Mouse (Mus musculus) embryonic facial prominence, embryonic 14.5 days (tissue): Measurements from ENCODE around the gene Sugp1. TPM values are rescaled to one million over a fixed set of nuclear protein-coding genes. Genes with fewer than 3 reads are reported as not detected.
A peak's percentile ranks its signal among the peaks of the same experiment; 100 is the strongest.

Experiments used
- ATAC-seq: fragments of 200-750 bp; cut with Nextera tagmentation; 2 replicates; pipeline ENCODE4 v1.8.0; 2017; ENCODE audit warnings: low read depth, moderate number of reproducible peaks, moderate TSS enrichment
- DNase-seq: peaks from one replicate; pipeline ENCODE4 v3.0.0-alpha.2; 2015; ENCODE audit warnings: low spot score
- H3K27ac ChIP-seq: fragments of 300-500 bp; sonication (generic); replicated peaks from 2 replicates; pipeline ENCODE4 v1.5.1; 2014; ENCODE audit warnings: low read depth, mild to moderate bottlenecking, low read length, moderate library complexity
- H3K27me3 ChIP-seq: fragments of 300-500 bp; sonication (generic); replicated peaks from 2 replicates; pipeline ENCODE4 v1.6.1; 2014; ENCODE audit warnings: low read length; ENCODE audit not compliant: control insufficient read depth, insufficient read depth
- H3K36me3 ChIP-seq: fragments of 300-500 bp; sonication (generic); 2 replicates; pipeline ENCODE4 v1.6.1; 2014; ENCODE audit warnings: low read length, mixed read lengths; ENCODE audit not compliant: control insufficient read depth, insufficient read depth
- H3K4me1 ChIP-seq: fragments of 300-500 bp; sonication (generic); 2 replicates; pipeline ENCODE4 v1.6.1; 2014; ENCODE audit warnings: antibody characterized with exemption, low read length; ENCODE audit not compliant: control insufficient read depth, insufficient read depth
- H3K4me2 ChIP-seq: fragments of 300-500 bp; sonication (generic); 2 replicates; pipeline ENCODE4 v1.6.1; 2014; ENCODE audit warnings: low read depth, mild to moderate bottlenecking, low read length, moderate library complexity, mixed read lengths
- H3K4me3 ChIP-seq: fragments of 300-500 bp; sonication (generic); 2 replicates; pipeline ENCODE4 v1.5.1; 2014; ENCODE audit warnings: low read depth, mild to moderate bottlenecking, low read length
- H3K9ac ChIP-seq: fragments of 300-500 bp; sonication (generic); 2 replicates; pipeline ENCODE4 v1.6.1; 2014; ENCODE audit warnings: low read depth, mild to moderate bottlenecking, low read length, moderate library complexity, mixed read lengths
- H3K9me3 ChIP-seq: fragments of 300-500 bp; sonication (generic); 2 replicates; pipeline ENCODE4 v1.6.1; 2016; ENCODE audit warnings: low read length; ENCODE audit not compliant: control insufficient read depth
- WGBS: fragments of 180-500 bp; shearing (Covaris S2); extraction: QIAGEN DNeasy Blood & Tissue Kit; methylation state at CpG from one replicate; pipeline ENCODE4 v1.1.7; 2014; 5-methylcytosine and 5-hydroxymethylcytosine counted together
- polyA plus RNA-seq: library from polyadenylated mRNA; unstranded; fragments of >200 nt; fragmentation: Nextera tagmentation; extraction: Ambion mirVana; gene quantifications from 2 replicates; pipeline ENCODE4 v1.2.1, GENCODE M21; 2014

Gene Sugp1
- polyA plus RNA-seq, 1 experiment from 2014 or later = 25.1 TPM

DNA sequence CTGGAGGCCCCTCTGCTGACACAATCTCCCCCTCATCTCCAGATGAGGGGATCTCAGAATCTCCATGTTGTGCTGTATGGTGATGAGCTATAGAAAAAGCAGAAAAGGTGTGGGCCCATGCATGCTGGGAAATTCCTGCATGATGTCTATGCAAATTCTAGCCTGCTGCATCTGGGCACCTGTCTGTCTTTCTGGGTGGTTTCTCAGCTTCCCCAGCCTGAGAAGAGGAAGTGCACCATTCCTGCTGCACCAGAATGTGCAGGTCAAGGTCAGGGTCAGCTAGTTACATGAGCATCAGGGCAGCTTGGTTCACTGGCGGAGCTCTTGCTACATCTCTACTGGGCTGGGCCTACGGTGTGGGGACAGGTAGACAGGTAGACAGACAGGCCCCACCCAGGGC, 67.8 kb downstream of the Sugp1 start:
- 74% methylated on average over 2 of the region's 2 CpGs for WGBS
- H3K4me1 ChIP-seq = 0 out of 2 replicates have a peak, but pooled peaks cover 4% of the 10 kb centered on the region
- H3K4me3 ChIP-seq = no peak overlapping the region
- H3K27ac ChIP-seq = no peak overlapping the region
- H3K4me2 ChIP-seq = no peak overlapping the region
- H3K9ac ChIP-seq = no peak overlapping the region
- no peaks in the 10 kb centered on the region for H3K36me3 ChIP-seq
- H3K27me3 ChIP-seq = peaks cover 57% of the 10 kb centered on the region
- ATAC-seq (no peak), DNase-seq (no peak)
- H3K9me3 ChIP-seq = no peaks in the 10 kb centered on the region

DNA sequence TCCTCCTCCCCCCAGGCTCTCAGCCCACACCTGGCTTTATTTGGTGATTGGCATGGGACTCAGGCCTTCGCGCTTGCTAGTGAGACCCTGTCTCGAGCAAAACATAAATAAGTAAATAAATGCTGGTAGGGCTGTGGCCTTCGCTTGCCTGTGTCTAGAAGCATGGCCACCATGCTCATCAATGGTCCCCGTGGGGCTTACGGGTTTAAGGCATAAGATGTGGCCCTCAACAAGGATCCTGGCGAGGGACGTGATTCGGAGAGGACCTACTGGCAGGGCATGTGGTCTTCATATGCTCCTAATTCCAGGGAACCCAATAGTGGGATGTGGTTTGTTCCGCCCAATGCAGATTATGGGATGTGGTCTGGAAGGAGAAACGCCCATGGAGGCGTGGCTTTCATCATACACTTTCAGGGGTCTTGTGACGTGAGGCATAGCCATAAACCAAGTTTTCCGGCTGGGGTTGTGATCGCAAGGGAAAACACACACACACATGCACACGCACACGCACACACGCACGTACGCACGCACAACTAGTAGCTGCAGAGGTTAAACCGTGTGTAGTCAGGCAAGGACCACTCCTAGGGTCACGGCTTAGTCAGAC, 68.7 kb downstream of the Sugp1 start:
- no peak for ATAC-seq
- WGBS = 43% methylated on average over 23 of the region's 23 CpGs
- Histone ChIP-seq H3K4me2 (no peak overlapping the region), H3K27me3 (peaks cover 64% of the 10 kb centered on the region), H3K9ac (no peak overlapping the region), H3K36me3 (no peaks in the 10 kb centered on the region), H3K27ac (no peak overlapping the region), H3K4me1 (0 out of 2 replicates have a peak, but pooled peaks cover 4% of the 10 kb centered on the region), H3K9me3 (no peaks in the 10 kb centered on the region), H3K4me3 (no peak overlapping the region)
- no peak for DNase-seq

DNA sequence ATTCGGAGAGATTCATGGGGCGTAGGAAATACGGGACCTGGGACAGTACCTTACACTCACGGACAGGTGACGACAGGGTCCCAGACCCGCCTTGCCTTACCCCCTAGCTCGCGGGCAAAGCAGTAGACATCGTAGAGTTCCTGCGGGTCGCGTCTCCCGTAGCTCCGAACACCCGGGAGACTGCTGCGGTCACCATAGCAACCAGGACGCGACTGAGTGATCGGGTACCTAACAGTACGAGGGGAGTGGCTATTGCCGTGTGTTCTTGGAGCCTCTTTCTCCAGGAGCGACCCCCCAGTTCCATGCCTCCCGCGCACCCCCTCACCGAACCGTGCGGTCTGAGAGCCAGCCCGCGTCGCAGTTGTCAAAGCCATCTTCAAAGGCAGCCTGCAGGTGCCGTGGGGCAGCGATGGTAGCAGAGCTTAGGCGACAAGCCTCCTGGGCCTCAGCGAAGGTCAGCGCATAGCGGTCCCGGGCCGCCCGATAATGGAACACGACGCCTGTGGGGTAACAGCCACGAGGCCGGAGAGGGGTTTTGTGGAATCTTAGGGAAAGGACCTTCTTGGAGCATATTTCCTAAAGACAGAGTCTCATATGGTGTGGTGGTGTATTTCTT, 69.9 kb downstream of the Sugp1 start:
- no peak overlapping the region for H3K4me3 ChIP-seq
- WGBS = 8% methylated on average over 43 of the region's 43 CpGs
- peak; percentile 44; the same call in 1 of the 2 replicates for ATAC-seq
- no peak overlapping the region for H3K4me2 ChIP-seq
- H3K9ac ChIP-seq = no peak overlapping the region
- DNase-seq = no peak
- peaks cover 75% of the 10 kb centered on the region for H3K27me3 ChIP-seq
- H3K4me1 ChIP-seq = 0 out of 2 replicates have a peak, but pooled peaks cover 4% of the 10 kb centered on the region
- H3K36me3 ChIP-seq = no peaks in the 10 kb centered on the region
- no peaks in the 10 kb centered on the region for H3K9me3 ChIP-seq
- no peak overlapping the region for H3K27ac ChIP-seq

DNA sequence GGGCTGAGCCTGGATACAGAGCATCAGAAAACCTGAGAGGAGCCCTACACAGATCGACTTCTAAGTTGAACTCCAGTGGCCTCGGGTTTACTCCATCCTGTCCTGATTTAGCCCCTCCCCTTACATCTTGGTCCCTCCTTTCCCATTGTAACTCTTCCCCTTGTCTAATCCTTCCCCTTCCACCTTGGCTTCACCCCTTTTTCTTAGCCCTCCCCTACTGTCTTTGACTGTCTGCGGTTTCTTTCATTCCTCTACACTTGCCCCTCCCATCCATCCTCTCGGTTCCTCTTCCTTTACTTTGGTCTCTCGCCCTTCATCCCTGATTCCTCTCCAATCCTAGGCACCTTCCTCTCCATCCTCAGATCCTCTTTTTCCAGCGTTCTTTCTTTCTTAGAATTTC, 71.9 kb downstream of the Sugp1 start:
- Histone ChIP-seq H3K9me3 (no peaks in the 10 kb centered on the region), H3K4me1 (0 out of 2 replicates have a peak, but pooled peaks cover 4% of the 10 kb centered on the region), H3K4me2 (no peak overlapping the region), H3K4me3 (no peak overlapping the region), H3K9ac (no peak overlapping the region), H3K27ac (no peak overlapping the region), H3K27me3 (peaks cover 95% of the 10 kb centered on the region), H3K36me3 (no peaks in the 10 kb centered on the region)
- DNase-seq (no peak), ATAC-seq (no peak)
- 14% methylated on average over 6 of the region's 6 CpGs for WGBS

DNA sequence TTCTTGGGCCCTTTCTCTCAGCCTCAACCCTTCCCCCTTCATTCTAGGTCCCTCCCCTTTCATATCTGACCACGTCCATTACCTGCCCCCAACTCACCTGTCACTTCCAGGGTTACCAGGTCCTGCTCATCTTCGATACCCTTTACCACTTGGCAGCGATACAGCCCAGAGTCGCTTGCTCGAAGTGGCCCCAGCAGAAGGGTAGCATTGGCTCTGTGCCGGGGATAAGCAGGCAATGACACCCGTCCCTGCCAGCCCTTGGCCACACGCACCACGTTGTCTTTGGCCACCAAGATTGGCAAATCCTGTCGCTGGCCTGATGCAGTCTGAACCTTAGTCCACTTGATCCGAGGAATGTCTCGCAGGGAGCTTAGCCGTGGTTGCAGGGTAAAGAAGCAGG, 72.3 kb downstream of the Sugp1 start:
- 0 out of 2 replicates have a peak, but pooled peaks cover 4% of the 10 kb centered on the region for H3K4me1 ChIP-seq
- no peak overlapping the region for H3K9ac ChIP-seq
- no peak for ATAC-seq
- no peaks in the 10 kb centered on the region for H3K36me3 ChIP-seq
- WGBS = 69% methylated on average over 13 of the region's 13 CpGs
- H3K4me3 ChIP-seq = no peak overlapping the region
- DNase-seq = no peak
- no peak overlapping the region for H3K4me2 ChIP-seq
- no peaks in the 10 kb centered on the region for H3K9me3 ChIP-seq
- H3K27me3 ChIP-seq = peaks cover 98% of the 10 kb centered on the region
- H3K27ac ChIP-seq = no peak overlapping the region

DNA sequence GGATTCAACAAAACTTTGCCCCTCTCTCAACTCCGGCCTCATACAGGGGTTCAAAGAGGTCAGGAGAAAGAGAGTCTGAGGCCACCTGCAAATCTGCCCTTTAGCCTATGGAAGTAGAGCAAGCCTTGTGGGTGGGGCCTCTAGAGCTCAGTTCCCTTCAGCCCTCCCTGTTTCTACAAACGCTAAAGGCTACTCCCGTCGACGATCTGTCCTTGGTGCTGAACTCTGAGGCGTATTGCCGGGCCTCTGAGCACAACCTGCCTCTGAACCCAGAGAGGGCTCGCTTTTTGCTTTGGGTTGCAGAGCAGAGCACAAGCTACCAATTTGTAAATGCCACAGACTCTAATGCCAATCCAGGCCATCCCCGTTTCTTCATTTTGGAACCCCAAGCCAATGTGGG, 75.0 kb downstream of the Sugp1 start:
- Histone ChIP-seq H3K9ac (no peak overlapping the region), H3K36me3 (no peaks in the 10 kb centered on the region), H3K27me3 (peaks cover 78% of the 10 kb centered on the region), H3K4me3 (no peak overlapping the region), H3K4me1 (no peaks in the 10 kb centered on the region), H3K9me3 (no peaks in the 10 kb centered on the region), H3K4me2 (no peak overlapping the region), H3K27ac (no peak overlapping the region)
- 7% methylated on average over 9 of the region's 9 CpGs for WGBS
- DNase-seq (peak; percentile 72), ATAC-seq (no peak)

DNA sequence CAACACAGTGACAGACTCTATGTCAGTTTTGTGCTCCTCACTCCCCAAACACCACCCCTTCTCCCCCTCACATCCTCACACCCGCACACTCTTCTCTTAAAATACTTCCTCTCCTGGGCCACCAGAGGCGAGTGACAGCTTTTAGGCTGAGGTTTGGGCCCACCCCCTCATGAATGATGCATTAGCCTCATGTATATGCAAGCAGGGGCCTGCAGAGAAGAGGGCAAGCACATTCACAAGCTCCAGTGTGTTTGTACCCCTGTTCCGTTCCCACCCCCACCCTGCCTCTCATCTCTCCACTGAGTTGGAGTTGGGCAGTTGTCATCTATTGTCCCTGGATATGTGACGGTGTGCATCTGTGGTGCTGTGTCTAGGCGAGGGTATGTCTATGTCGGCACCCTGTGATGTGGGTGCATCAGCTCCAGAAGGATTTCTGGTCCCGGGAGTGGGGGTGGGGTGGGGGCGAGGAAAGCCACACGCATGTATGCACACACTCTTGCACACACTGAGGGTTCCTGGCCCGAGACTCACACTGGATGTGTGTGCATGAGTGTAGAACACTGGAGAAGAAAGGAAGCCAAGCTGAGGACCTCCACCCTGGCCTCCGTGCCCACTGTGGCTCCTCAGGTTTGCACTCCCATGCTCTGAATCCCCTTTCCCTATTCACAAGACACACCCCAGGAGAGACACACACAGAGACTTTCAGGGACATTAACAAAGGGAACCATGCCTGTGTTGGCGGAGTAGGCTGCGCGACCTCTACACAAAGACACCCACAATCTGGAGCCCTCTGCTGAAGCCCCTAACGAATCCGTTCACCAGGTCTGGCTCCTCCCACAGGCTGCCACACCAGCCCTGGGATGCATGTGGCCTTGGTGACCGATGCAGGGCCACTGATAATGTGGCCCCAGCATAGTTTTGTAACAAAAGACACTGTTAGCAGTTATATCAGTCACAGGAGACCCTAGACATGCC, 76.4 kb downstream of the Sugp1 start:
- H3K27ac ChIP-seq = no peak overlapping the region
- no peaks in the 10 kb centered on the region for H3K36me3 ChIP-seq
- WGBS = 10% methylated on average over 17 of the region's 17 CpGs
- H3K9me3 ChIP-seq = no peaks in the 10 kb centered on the region
- H3K4me3 ChIP-seq = no peak overlapping the region; the same call in 1 of the 2 replicates
- no peak overlapping the region for H3K9ac ChIP-seq
- peak; percentile 28; the same call in 1 of the 2 replicates for ATAC-seq
- H3K27me3 ChIP-seq = peaks cover 64% of the 10 kb centered on the region
- peak overlapping the region; percentile 6; the same call in 1 of the 2 replicates for H3K4me2 ChIP-seq
- H3K4me1 ChIP-seq = no peaks in the 10 kb centered on the region
- no peak for DNase-seq

DNA sequence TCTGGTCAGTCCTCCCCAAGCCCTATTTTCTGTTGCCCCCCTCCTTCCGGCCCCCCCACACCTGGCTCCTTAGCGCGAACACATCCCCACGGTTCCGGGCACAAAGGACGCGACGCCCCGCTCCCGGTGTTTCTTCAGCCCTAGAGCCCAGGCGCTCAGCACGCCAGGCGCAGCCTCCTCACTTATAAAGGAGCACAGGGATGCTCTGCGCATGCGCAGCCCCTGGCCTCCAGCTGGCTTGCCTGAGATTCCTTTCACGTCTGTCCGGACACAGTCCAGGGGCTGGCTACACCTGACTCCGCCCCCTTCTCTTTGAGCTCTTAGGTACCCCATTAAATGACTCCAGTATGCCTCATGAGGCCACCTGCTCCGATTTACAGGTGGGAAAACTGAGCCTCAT, 78.1 kb downstream of the Sugp1 start, which contains the start of gene Ncan:
Gene Ncan, minus strand, starts transcription at position 207 of the 400 bp plus-strand sequence.
- WGBS = 1% methylated on average over 19 of the region's 19 CpGs
- no peaks in the 10 kb centered on the region for H3K9me3 ChIP-seq
- no peak within 1 kb of the TSS for H3K27ac ChIP-seq
- peak within 1 kb of the TSS; percentile 19 for H3K4me3 ChIP-seq
- H3K27me3 ChIP-seq = peaks cover 47% of the 10 kb centered on the region
- peak within 1 kb of the TSS; percentile 48 for H3K4me2 ChIP-seq
- peak; percentile 65 for ATAC-seq
- DNase-seq = peak; percentile 86
- H3K36me3 ChIP-seq = no peaks in the 10 kb centered on the region
- H3K4me1 ChIP-seq = no peaks in the 10 kb centered on the region
- peak within 1 kb of the TSS; percentile 51 for H3K9ac ChIP-seq
